Mouse (Mus musculus) urinary bladder, adult 2 months (tissue): ENCODE data around the gene Cdh26. TPM values are rescaled to one million over a fixed set of nuclear protein-coding genes. Genes with fewer than 3 reads are reported as not detected.
A peak's percentile ranks its signal among the peaks of the same experiment; 100 is the strongest.

Source experiments
- DNase-seq: peaks from one replicate; pipeline ENCODE4 v3.0.0; 2022; ENCODE audit warnings: low spot score
- polyA plus RNA-seq: library from polyadenylated mRNA; depleted of rRNA; stranded (reverse); fragments of >200 nt; gene quantifications from 2 replicates; pipeline ENCODE4 v1.2.3, GENCODE M21; 2012

Cdh26 gene
- polyA plus RNA-seq, 1 experiment = 0.28 TPM

GRCm38 (mm10) chr2:178437311-178437710, 7.0 kb downstream of the Cdh26 start:
- DNase-seq = no peak

- no peak for DNase-seq
Observed at GRCm38 (mm10) chr2:178449386-178449785, 19.1 kb downstream of the Cdh26 start.

DNA sequence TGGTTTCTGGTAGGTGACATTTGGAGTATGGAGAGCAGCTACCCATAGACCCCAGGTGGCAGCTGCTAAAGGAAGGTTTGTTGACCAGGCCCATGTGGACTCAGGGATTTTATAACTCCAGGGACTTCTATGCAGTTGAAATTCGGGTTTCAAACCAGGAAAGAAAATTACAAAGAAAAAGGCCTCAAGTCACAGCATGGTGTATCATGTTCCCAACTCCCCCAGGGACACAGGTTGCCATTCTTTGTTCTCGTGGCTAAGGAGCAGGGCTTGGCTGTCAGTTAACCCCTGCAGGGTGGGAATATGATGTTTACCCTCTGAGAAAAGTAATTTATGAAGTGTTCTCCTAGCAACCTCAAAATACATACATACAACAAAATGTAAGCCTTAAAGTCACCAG, 19.9 kb downstream of the Cdh26 start:
- DNase-seq = no peak

DNA sequence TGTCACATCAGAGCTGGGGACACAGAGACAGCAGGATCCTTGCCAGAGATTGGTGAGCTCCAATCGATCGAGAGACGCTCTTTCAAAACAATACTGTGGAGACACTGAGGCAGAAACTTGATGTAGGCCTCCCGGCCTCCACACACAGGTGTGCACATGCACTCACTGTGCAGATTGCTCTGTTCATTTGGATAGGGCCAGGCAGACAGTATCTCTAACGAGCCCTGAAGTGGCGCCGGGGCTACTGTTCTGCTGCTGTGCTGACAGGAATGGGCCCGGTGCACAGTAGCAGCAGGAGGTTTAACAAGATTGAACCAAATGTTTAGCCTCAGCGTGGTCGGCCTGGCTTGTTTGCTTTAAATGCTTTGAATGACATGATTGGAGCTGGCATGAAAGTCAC, 20.6 kb downstream of the Cdh26 start:
- DNase-seq = no peak

DNA sequence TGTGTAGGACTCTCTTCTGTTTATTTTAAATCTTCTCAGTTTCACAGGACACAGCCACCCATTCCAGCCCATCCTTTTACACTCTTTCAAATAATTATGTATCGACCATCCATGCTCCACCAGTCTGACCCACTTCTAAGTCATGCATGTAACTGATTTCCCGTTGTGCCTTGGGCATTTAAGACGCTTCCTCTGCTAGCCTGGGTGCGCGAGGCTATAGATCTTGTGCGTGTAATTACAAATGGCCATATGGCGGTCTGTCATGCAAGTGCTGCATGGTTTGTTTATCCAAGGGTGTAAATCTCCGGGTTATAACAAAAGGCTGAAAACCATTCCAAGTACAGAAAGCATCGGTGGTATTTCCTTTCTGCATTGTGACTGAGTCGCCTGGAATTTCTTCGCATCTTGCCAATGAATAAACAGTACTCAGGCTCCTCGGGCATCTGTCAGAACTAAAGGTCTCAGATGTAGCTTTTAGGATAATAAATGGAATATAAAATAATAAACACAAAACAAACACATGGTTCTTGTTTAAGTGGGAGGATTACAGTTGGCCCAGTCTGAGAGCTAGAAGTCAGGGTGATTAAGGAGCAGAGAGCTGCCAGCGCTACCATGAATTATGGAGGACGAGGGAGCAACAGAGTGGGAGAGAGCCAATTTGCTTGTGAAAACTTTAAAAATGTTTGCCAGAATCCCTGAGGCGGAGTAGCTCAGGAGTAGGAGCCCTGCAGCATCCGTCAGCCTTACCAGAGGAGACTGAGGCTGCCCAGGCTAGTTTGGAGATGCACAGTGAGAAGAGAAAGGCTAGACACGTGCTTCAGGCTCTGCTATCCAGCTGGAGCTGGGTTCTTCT, 24.6 kb downstream of the Cdh26 start:
- no peak for DNase-seq

GRCm38 (mm10) chr2:178457414-178457813, 27.1 kb downstream of the Cdh26 start:
- no peak for DNase-seq

DNA sequence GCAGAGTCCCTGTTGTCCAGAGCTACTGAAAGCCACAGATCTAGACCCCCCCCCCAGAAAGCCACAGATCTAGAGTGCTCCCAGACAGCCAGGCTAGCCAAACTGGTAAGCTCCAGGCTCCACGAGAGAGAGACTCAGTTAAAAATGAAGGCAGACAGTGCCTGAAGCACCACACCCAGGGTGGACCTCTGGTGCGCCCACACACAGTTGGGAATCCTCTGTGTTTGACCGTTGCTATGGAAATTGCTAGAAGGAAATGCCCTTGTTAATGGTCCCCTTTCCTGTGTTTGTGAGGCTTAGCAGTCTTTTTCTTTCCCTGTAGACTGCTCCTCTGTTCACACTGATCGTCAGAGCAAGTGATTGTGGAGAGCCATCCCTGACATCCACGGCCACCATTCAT, 30.0 kb downstream of the Cdh26 start:
- DNase-seq = no peak

GRCm38 (mm10) chr2:178471546-178472480, 41.5 kb downstream of the Cdh26 start:
- DNase-seq = no peak

DNA sequence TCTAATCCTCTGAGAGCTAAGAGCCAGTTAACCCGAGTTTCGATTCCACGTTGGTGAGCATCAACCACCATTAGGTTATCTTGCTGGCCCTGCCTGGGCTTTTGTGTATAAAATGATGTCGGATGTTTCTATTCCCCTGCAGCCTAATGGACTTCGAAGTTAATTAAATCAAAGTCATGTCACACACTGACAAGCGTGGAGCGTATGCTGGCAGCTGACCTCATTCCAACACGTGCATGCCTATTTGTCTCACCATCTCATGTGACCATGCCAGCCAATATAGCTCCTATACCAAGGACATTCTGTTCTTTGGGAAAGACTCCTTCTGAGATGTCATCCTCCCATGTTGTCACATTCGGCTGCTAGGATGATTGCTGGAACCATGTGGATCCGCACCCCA, 43.6 kb downstream of the Cdh26 start:
- no peak for DNase-seq

DNA sequence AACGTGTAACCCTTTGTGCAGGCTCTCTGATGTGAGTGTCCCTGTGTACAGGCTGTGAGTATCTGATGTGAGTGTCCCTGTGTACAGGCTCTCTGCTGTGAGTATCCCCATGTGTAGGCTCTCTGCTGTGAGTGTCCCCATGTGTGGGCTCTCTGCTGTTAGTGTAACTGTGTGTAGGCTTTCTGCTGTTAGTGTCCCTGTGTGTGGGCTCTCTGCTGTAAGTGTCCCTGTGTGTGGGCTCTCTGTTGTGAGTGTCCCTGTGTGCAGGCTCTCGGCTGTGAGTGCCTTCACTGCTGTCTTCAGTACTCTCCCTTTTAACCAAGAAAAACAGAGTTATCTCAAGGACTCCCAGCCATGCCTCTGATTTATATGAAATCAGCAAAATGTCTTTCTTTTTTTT, 46.9 kb downstream of the Cdh26 start:
- DNase-seq = no peak

GRCm38 (mm10) chr2:178479011-178479410, 48.7 kb downstream of the Cdh26 start:
- no peak for DNase-seq

DNA sequence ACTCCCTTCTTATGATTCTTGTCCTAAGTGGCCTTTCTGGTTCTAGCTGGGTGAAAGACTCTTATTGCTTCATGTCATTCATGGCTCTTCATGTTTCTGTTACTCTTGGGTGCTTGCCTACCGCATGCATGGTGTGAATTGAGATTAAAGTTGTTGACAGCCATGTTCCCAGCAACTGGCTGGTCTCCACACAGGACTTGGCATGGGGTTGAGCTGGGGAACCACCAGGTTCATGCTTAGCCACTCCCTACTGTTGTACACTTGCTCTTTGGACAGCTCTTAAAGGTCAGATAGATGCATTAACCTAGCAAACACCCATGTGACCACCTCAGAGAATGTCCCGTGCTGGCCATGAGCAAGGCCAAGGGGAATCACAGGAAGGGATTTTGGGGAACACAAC, 50.6 kb downstream of the Cdh26 start:
- no peak for DNase-seq

DNA sequence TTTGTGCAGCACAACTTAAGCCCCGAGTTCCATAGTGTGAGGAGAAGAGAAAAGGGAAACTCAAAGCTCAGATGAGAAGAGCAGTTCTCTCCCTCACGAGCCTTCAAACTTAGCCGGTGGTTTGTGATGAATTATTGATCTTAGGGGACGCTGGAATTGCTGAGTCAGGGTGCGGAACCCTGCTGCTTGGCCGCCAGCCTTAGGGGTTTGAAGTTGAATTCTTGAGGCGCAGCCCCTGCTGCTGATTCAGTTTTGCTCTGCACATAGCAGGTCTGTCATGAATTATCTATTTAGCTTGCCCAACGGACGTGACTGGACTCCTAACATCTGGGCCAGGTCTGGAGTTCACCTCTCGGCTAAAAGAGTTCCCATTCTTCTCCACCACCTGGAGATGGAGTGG, 53.1 kb downstream of the Cdh26 start:
- DNase-seq = no peak

DNA sequence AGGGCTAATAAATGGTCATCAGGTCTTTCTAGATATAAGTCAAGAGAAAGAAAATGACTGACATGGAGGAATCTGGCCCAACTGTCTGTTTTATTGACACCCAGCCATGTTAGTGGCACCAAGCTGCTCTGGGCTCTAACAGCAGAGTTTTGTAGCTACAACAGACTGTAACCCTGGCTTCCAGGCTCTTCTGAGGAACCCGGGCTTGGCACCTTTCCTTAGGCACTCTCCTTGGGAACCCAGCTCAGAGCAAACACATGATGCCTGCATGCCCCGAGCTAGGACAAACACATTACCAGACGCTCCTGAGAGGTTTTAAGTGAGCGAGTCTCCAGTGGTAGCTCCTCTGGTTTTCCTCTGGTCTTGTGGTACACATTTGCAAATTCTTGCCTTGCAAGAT, 57.9 kb downstream of the Cdh26 start:
- no peak for DNase-seq

GRCm38 (mm10) chr2:178490245-178490920, 60.1 kb downstream of the Cdh26 start:
- no peak for DNase-seq

DNA sequence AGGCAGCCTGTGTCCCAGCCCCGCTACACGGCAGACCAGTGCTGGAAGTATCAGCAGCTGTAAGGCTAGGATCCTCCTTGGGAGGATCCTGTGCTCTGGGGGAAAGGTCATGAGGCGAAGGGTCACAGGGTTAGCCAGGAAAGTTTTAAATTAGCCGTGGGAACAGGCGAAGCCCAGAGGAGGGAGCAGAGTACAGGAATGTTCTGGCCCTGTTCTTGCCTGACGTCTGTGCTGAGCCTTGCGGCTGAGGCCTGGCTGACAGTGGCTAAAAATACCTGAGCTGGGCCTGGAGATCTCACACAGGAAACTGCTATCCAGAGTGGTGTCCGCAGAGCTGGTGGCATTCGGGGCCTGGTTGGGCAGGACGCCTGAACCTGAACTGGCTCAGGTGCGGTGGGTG, 63.7 kb downstream of the Cdh26 start:
- DNase-seq = no peak

DNA sequence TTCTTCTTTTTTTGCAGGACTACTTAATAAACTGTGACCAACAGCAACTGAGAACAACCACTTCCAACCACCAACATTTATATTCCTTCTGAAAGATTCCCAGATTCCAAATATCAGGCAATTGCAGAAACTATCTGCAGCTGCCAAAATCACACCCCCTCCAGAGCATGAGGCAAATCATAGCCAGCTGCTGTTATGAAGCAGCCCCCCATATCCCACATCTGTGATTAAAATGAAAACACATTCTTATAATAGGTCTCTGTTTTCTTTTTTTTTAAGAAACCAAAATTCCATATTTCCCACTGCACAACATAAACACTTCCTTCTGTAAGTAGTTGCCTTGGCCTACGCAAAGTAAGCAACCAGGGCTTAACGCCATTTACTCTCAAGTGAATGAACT, 65.5 kb downstream of the Cdh26 start:
- no peak for DNase-seq

- no peak for DNase-seq
Observed at GRCm38 (mm10) chr2:178497900-178498299, 67.6 kb downstream of the Cdh26 start.

GRCm38 (mm10) chr2:178498409-178498808, 68.1 kb downstream of the Cdh26 start:
- no peak for DNase-seq

- DNase-seq = no peak
Observed at GRCm38 (mm10) chr2:178502469-178502868, 72.1 kb downstream of the Cdh26 start.

DNA sequence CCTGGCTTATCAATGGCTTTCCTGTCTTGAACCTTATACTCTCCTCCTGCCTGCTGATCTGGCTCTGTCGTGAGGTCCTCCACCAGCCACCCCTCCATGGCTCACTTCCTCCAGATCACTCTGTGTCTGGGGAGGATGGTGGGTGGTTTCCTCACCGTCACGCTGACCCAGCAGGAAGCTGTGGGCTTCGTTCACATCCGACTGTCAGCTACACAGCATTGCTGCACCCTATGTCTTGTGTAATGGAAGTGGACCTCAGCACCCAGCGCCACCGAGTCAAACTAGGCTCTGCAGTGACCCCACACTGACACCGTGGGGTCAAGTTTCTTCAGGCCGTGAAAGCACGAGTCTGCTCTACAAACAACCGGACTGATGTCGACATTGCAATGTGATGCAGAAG, 75.7 kb downstream of the Cdh26 start:
- no peak for DNase-seq

DNA sequence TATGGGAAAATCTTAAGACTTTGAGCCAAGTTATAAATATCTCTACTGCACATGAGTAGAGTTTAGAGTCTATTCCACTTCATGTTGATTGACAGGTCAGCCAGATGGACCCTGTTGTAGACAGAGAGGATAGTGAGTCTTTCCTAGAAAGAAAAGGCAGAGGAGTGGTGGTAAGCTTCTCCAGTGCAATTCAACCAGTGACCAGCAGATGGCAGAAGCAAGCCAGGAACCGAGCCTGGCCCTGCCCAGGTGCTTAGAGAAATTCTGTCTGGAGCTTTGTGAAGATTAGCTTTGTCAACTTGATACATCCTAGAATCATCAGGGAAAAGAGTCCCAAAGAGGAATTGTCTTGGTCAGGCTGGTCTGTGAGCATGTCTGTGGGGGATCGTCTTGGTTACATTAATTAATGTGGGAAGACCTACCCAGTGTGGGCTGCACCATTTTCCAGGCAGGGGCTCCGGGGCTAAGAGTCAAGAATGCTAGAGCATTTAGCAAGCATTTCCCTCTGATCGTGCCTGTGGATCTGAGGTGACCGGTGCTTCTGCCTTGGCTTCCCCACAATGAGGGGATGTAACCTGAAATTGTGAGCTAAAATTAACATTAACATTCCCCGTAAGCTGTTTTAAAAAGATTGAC, 77.2 kb downstream of the Cdh26 start:
- peak; percentile 34 for DNase-seq
